Mouse (Mus musculus) c-Kit-positive CD71-positive TER-119-negative erythroid progenitor cells, embryonic 14.5 days (primary cell): Measurements from ENCODE around the gene S100a4.

Experiments used
- DNase-seq: peaks from one replicate; pipeline ENCODE4 v3.0.0-alpha.2; 2013; ENCODE audit warnings: low read depth

Gene S100a4

DNA sequence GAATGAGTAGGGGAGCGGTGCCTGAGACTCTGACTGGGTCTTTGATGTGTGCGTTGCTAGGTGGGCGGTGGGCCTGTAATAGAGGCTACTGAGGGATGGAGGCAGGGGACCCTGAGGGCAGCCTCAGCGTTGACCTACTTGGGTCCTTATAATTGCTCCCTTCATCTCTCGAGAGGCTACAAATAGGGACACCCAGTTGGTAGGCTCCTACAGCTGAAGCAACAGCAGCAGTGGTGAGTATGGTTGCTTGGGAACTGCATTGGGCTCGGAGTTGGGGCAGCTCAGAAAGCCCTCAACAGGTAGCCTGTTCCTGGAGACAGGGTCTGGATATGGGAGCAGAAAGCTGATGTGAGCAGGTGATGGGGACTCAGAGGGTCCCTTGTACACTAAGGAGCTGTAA is 3.5 kb upstream of the S100a4 start:
- DNase-seq = no peak

DNA sequence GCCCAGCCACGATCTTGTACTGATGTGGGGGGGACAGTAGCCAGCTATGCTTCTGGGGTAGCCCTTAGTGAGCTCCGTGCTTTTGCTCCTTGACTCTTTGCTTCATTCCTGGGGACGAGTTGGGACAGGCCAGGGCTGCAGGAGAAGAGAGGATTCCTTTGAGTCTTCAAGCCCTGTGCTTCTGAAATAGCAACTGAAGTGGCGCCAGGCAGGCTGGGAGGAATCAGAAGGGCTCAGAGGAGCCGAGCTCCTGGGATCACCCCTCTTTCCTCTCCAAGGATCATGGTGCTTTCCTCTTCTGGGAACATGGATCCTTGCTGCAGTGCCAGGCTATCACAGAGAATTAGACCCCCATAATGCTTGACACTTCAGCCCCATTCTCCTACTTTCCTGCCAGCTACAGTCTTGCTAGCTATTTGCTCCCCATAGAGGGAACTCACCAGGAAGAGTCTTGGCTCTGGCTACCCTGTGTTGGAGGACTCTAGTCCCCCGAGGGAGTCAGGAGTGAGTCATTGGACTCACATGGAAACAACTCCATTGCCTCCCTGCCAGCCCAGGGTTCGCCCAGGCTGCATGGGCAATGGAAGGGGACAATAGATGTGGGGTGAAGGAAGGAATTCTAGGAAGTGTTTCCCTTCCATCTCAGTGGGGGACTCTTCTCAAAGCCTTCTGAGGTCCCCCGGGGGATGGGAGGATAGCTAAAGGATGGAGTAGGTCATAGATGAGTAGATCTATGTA is 2.9 kb upstream of the S100a4 start:
- no peak for DNase-seq

DNA sequence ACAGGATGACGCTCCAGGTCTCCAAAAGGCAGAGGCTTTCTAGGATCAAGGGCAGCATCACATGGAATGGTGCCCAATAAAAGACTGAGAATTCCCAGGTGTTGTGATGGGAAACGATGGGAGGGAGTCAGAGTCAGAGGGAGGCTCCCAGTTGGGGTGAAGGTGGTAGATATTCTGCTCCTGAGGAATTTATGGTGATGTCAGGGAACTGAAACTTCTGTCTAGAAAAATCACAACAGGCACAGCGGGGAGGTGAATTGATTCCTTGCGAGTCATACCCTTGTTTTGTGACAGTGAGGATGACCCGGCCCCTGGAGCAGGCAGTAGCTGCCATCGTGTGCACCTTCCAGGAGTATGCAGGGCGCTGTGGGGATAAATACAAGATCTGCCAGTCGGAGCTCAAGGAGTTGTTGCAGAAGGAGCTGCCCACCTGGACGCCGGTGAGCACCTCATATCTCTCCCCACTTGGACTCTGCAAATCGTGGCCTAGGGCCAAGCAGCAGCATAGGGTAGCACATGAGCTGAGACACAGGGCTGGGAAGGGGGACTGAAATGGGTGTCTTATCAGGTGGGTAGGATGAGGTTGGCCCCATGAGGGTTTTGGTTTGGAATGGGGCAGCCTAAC is 2.0 kb upstream of the S100a4 start, which contains the start of gene Gm42674:
Gm42674 (plus strand) TSS at position 419 of the 625 bp plus-strand sequence.
- DNase-seq = no peak

- no peak for DNase-seq
These were observed 845 bp downstream of the S100a4 start for GRCm38 (mm10) chr3:90604416-90604815.

DNA sequence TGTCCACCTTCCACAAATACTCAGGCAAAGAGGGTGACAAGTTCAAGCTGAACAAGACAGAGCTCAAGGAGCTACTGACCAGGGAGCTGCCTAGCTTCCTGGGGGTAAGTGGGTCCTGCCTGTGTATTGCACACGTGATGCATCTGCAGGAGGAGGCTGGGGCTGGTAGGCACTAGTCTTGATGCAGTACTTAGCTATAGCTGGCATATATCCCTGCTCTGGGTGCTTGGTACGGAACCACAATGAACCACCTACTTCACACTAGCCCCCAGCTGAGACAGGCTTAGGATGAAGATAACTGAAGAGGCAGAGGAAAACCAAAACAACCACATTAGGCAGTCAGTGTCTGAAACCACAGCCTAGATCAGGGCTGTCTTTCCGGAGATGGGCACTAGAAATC is 1.5 kb downstream of the S100a4 start:
- DNase-seq = no peak

- no peak for DNase-seq
These were observed 2.2 kb downstream of the S100a4 start for GRCm38 (mm10) chr3:90605736-90606135.

DNA sequence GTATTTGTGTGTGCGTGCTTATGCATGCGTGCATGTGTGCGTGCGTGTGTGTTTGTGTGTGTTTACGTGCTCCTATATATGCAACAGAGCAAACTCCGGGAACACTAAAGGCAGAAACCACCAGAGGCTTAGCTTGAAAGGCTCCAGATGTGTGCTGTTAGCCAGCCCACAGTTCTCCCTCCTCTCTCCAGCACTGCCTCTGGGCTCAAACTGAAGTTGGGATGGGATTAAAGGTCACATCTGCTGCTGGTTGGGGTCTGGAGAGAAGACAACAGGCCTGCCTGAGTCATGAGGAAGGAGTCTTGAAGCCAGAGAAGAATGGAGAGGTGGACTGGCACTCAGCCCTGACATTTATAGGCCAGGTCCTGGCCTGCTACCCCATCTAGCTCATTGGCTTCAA is 2.6 kb downstream of the S100a4 start:
- DNase-seq = no peak

DNA sequence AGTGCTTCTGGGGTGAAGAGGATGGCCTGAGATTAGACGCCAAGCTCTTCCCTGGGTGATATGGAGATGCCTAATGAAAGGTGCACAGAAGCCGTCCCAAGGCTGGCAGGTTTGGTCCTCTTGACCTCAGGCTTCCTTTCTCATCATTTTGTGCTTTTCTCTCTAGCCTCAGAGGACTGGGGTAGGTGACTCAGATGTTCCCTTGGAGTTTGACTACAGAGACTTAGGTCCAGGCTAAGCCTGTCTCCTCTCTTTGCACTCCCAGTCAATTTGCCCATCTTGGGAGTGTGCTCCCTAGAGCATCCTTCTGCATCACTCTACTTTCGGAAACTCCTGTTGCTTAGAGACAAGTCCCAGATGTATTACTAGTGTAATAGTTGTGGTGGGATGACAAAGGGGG is 3.8 kb downstream of the S100a4 start:
- no peak for DNase-seq

- DNase-seq = no peak
These were observed 4.7 kb downstream of the S100a4 start, which contains the start of gene S100a5 for GRCm38 (mm10) chr3:90608223-90608622. TSS of gene S100a5 (plus strand) at chr3:90608523.

DNA sequence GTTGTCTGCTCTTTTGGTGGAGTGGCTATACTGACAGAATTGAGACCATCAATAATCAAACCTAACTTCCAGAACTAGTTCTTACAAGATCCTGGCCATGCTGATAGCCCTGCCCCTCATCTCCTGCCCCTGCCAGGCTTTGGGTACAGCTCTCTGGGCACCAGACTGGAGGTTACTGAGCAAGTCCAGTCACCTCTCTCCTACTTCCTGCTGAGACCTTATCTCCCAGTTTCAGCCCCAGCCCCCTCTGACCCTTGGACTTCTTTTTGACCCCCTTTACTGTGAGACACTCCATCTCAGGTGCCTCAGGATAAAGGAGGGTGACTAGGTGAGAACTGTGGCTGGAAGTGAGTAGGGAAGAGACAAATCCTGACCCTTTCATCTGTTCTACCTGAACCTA is 5.5 kb downstream of the S100a4 start:
- DNase-seq = no peak

DNA sequence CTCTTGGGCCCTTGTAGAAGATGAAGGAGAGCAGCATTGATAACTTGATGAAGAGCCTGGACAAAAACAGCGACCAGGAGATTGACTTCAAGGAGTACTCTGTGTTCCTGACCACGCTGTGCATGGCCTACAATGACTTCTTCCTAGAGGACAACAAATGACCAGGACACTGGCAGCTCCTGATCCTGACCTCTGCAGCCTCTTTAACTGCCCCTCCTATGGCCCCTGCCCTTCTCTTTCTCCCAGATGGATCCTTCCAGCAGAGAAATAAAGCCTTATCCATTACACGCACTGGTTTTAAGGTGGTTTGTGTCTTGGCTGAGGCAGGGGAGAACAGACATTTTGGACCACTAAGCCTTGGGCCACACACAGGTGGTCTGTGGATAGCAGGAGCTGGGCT is 7.9 kb downstream of the S100a4 start:
- no peak for DNase-seq

DNA sequence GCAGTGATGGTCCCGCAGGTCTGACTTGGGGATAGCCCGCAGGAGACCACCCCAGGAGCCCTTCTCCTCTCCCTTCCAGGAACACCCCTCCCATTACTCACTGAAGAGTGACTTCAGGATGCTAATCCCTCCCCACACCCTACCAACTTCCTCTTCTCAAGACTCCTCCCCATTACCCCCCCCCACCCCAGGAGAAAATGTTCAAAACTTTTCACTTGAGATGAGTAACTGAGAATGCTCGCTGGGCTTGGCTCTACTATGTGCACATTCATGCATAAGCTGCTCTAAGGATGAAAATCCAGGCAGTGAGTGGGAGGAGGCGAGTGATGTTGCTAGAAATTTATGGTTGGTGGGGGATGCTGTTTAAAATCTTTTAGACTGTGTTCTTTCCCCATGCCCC is 8.5 kb downstream of the S100a4 start:
- no peak for DNase-seq

DNA sequence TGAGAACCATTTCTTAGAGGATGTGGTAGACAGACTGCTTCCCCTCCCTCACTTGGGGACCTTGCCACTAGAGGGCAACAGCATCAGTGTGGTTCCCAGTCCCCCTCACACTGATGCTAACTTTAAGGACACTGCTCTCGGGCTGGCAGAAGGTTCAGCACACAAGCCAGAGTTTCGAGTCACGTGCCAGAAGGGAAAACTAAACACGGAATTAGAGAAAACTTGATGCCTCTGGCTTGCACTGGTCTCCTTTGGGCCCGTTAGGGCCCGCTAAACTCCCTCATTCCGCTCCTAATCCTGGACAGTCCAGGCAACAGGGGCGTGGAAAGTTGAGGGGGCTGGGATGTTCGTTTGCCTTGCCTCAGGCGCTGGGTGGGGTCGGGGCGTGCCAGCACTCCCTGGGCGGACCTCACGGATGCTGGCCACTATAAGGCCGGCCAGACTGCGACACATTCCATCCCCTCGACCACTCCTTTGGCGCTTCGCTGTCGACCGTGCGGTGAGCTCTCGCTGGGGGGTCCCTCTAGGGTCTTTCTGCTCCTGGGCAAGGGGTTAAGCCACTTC is 9.2 kb downstream of the S100a4 start, which contains the start of gene S100a6:
S100a6 (plus strand) TSS at position 155 of the 564 bp plus-strand sequence.
- peak; percentile 8 for DNase-seq

DNA sequence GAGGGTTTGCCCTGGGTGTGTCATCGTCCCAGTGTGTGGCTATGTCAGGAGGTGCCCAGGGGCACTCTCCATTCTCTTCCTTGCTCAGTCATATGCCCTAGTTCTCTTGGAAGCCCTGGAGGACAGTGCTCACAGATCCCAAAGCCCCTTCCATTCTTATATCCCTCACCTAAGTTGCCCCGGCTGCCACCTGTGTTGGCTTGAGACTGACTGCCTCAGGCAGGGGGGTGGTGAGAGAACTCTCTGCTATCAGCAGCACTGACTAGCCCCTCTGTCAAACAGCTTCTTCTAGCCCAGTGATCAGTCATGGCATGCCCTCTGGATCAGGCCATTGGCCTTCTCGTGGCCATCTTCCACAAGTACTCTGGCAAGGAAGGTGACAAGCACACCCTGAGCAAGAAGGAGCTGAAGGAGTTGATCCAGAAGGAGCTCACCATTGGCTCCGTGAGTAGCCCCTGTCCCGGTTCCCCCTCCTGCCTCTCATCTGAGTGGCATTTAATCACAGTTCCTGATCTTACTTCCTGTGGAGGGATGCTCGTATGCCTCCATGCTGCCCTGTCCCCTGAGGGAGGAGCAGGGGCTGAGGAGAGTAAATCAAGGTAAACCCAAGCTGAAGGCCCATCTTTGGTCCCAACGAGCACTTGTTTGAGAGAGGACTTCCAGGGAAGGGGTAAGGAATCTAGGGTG is 10.0 kb downstream of the S100a4 start:
- no peak for DNase-seq

GRCm38 (mm10) chr3:90614148-90614530 is 10.6 kb downstream of the S100a4 start:
- no peak for DNase-seq

GRCm38 (mm10) chr3:90614611-90615251 is 11.2 kb downstream of the S100a4 start:
- DNase-seq = no peak

DNA sequence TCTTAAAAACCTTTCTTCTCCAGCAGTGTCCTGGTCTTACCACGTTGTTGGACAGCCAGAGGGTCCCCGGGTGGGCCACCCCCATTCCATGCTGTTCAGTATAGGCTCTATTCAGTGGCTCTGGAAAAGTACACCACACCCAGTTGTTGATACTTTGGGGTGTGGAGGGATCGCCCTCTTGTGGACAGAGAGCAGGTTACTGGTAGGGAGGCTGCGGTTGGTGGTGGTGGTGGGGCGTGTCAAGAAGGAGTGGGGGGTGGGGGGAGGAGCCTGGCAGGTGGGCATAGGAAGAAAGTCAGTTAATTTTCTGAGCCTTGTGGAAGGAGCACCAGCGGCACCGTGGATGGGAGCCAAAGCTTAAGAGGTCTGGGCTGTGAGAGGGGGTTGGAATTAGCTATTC is 11.8 kb downstream of the S100a4 start:
- peak; percentile 31 for DNase-seq

- no peak for DNase-seq
These were observed 12.3 kb downstream of the S100a4 start for GRCm38 (mm10) chr3:90615911-90616310.

DNA sequence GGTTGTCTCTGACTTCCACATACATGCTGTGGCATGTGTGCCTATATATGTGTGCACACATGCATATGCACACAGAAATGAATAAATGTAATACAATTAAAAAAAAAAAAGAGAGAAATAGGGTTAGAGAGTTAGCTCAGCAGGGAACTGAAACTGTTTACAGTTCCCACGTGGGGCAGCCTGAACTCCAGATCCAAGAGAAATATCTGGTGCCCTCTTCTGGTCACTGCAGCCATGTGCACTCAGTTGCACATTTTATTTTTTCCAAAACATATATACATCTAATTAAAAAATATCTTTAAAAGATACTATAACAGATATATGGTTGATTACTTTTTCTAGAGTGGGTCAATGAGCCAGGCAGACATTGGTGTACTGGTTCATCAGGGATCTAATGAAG is 14.0 kb downstream of the S100a4 start:
- DNase-seq = no peak

GRCm38 (mm10) chr3:90621552-90621951 is 18.0 kb downstream of the S100a4 start:
- no peak for DNase-seq

DNA sequence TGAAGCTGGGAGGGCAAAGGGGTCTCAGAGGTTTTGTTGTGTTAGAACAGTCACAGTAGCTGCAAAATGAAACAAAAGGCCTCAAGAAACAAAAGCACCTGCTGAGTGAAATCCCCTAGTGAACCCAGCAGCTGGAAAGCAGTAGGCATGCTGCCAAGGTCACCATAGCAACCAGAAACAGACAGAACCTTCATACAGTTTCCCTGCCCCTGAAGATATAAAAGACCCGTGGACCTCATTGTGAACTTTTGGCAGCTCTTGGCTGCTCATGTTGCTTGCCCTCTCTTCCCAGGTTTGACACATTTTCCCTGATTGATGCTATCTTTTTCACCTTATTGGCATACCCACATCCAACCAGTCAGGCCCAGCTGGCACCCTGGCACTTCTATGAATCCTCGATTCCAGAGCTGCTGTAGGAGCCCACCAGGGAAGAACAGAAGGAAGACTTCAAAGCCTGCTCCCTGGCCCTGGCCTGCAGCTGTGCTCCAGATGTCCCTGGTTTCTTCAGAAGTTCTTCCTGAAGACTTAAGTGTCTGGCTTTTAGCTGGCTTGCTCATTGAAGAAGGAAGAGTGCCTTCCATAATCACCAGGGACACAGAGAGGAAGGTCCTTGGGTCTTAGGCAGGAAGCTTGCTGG is 20.0 kb downstream of the S100a4 start:
- no peak for DNase-seq

DNA sequence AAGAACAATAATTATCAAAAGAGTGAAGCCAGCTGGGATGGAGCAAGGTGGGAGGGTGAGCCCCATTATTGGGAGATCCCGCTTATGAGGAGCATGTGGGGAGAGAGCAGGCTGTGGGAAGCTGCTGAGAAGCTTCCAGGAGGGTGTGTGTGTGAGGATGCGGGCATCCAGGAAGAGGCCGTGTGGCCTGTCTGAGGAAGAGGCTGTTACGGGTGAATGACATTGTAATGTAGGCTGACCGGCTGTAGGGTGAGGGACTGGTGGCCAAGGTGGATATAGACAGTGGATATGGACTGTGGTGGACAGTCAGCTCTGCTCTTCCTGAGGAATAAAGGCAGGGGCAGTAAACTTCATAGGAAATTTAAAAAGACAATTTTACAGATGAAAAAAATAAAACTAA is 21.9 kb downstream of the S100a4 start:
- DNase-seq = no peak
